8 mouse cellular contexts compared by ENCODE assay signal in the genomic region with DNA sequence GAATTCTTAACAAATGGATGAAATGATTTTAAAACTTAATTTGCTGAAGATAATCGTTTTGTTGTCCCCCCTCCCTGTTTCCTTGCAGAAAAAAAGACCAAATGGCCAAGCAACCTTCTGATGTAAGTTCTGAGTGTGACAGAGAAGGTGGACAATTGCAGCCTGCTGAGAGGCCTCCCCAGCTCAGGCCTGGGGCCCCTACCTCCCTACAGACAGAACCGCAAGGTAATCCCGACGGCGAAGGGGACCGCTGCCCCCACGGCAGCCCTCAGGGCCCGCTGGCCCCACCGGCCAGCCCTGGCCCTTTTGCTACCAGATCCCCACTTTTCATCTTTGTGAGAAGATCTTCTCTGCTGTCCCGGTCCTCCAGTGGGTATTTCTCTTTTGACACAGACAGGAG. TPM values are rescaled to one million over a fixed set of nuclear protein-coding genes. Genes with fewer than 3 reads are reported as not detected.
DNase-seq lines count a peak whose midpoint lies in the region; ATAC-seq and TF ChIP-seq lines count a peak whose summit lies in the region.

No protein-coding gene starts in this region.

- H3K27me3 ChIP-seq in heart, embryonic 14.5 days (ENCODE audit: control insufficient read depth, insufficient read depth, low read length) = peaks cover 7% of the 10 kb centered on the region; the same call in 1 of the 2 replicates
- peaks cover 14% of the 10 kb centered on the region for H3K27me3 ChIP-seq in hindbrain, embryonic 11.5 days (ENCODE audit: control insufficient read depth, insufficient read depth, low read length)

- no peaks in the 10 kb centered on the region for H3K9me3 ChIP-seq in heart, embryonic 14.5 days (ENCODE audit: control insufficient read depth, low read length)
- H3K9me3 ChIP-seq in hindbrain, embryonic 11.5 days (ENCODE audit: control insufficient read depth, low read length) = no peaks in the 10 kb centered on the region

- no peak for TF ChIP-seq CTCF in bone marrow macrophage, adult 2 months (IDR thresholded peaks at IDR 0.05; ENCODE audit: low read depth, low read length)

- peak overlapping the region; percentile 73 to 78 for H3K4me3 ChIP-seq in heart, embryonic 14.5 days (ENCODE audit: control insufficient read depth in 1 of 2, insufficient read depth in 1 of 2, low read depth in 1 of 2, low read length in 2 of 2)
- H3K4me3 ChIP-seq in bone marrow macrophage, adult 2 months (ENCODE audit: insufficient read depth, low read length) = peak overlapping the region; percentile 62
- H3K4me3 ChIP-seq in hindbrain, embryonic 11.5 days (ENCODE audit: low read depth, low read length) = peak overlapping the region; percentile 74
- H3K4me3 ChIP-seq in macrophage (ENCODE audit: inconsistent target) = peak overlapping the region; percentile 37

- peaks cover 17 to 24% of the 10 kb centered on the region in 2 experiments for H3K4me1 ChIP-seq in heart, embryonic 14.5 days (ENCODE audit: control insufficient read depth in 2 of 2, insufficient read depth in 2 of 2, low read length in 2 of 2)
- H3K4me1 ChIP-seq in bone marrow macrophage, adult 2 months (ENCODE audit: control insufficient read depth, insufficient read depth, low read length) = peaks cover 21% of the 10 kb centered on the region
- peaks cover 12% of the 10 kb centered on the region for H3K4me1 ChIP-seq in hindbrain, embryonic 11.5 days (replicated peaks; ENCODE audit: control insufficient read depth, insufficient read depth, low read length)

- no peak for TF ChIP-seq POLR2A in bone marrow macrophage, adult 2 months (IDR thresholded peaks at IDR 0.05; ENCODE audit: borderline replicate concordance, low read depth, low read length)

- H3K4me2 ChIP-seq in heart, embryonic 14.5 days (ENCODE audit: low read length) = peak overlapping the region; percentile 91
- peak overlapping the region; percentile 100 for H3K4me2 ChIP-seq in hindbrain, embryonic 11.5 days (replicated peaks; ENCODE audit: low read depth, low read length)

- H3K9ac ChIP-seq in heart, embryonic 14.5 days (ENCODE audit: low read length) = peak overlapping the region; percentile 84
- peak overlapping the region; percentile 77 for H3K9ac ChIP-seq in hindbrain, embryonic 11.5 days (ENCODE audit: low read depth, low read length)

- no peak for ATAC-seq in heart, embryonic 14.5 days (ENCODE audit: insufficient number of reproducible peaks, insufficient read depth, low FRiP score, low read depth)
- ATAC-seq in hindbrain, embryonic 11.5 days (ENCODE audit: low FRiP score) = no peak

- peaks cover 72% of the 10 kb centered on the region for H3K79me2 ChIP-seq in macrophage (ENCODE audit: inconsistent target)

- H3K27ac ChIP-seq in heart, embryonic 14.5 days (replicated peaks in 1 of 2; ENCODE audit: control insufficient read depth in 1 of 2, insufficient read depth in 1 of 2, low read depth in 2 of 2, low read length in 2 of 2) = peak overlapping the region in 1 of 2 experiments; percentile 93; a peak in 2 of 4 replicates
- no peak overlapping the region for H3K27ac ChIP-seq in bone marrow macrophage, adult 2 months (ENCODE audit: insufficient read depth, low read depth, low read length)
- H3K27ac ChIP-seq in hindbrain, embryonic 11.5 days (ENCODE audit: low read depth, low read length) = no peak overlapping the region
- H3K27ac ChIP-seq in macrophage = peak overlapping the region; percentile 28; the same call in 1 of the 2 replicates

- DNase-seq in heart, adult 11 months = no peak
- DNase-seq in hindbrain, embryonic 11.5 days (ENCODE audit: low spot score) = peak; percentile 19
- DNase-seq in adipocyte (ENCODE audit: low spot score) = no peak
- DNase-seq in retina, embryonic 14.5 days (ENCODE audit: low spot score) = no peak
- DNase-seq in right cerebral cortex, postnatal 14 days = no peak

- peaks cover 48% of the 10 kb centered on the region for H3K36me3 ChIP-seq in heart, embryonic 14.5 days (ENCODE audit: control insufficient read depth, insufficient read depth, low read length)
- peaks cover 7% of the 10 kb centered on the region; the same call in 1 of the 2 replicates for H3K36me3 ChIP-seq in hindbrain, embryonic 11.5 days (ENCODE audit: control insufficient read depth, insufficient read depth, low read length)
- peaks cover 47% of the 10 kb centered on the region for H3K36me3 ChIP-seq in macrophage (ENCODE audit: inconsistent target)

- WGBS in heart, embryonic 14.5 days = 48% methylated on average over 10 of the region's 10 CpGs
- 27% methylated on average over 10 of the region's 10 CpGs for WGBS in hindbrain, embryonic 11.5 days
- WGBS in macrophage (ENCODE audit: missing documents) = 89% methylated on average over 9 of the region's 10 CpGs

RNA-seq across cellular contexts. Expression of gene Bcl2l11, which starts 2.7 kb away (rescaled TPM):
- polyA plus RNA-seq in heart, embryonic 14.5 days (2014; fragmentation: Nextera tagmentation; extraction: Ambion mirVana) = 19.7 and 21.0 TPM in 2 replicates
- polyA plus RNA-seq in bone marrow macrophage, adult 2 months (2012; ENCODE audit: insufficient read depth, insufficient read length, missing spikeins) = 56.4 and 60.5 TPM in 2 replicates
- polyA plus RNA-seq in hindbrain, embryonic 11.5 days (2014; fragmentation: Nextera tagmentation; extraction: Ambion mirVana) = 15.7 and 17.2 TPM in 2 replicates
- total RNA-seq in macrophage (2018; cell fraction: chromatin; rRNA removed) = 1,000 to 10,000 TPM in 5 of 26 experiments, 100 to 1,000 TPM in 20, 10 to 100 TPM in 1; 77.7 to 2,239 (median 382) TPM
- 100 to 1,000 TPM in 15 of 26 experiments, 10 to 100 TPM in 11; 55.8 to 354 (median 103) TPM for total RNA-seq in macrophage (2018; cell fraction: cytosol; rRNA removed)
- 1,000 to 10,000 TPM in 5 of 26 experiments, 100 to 1,000 TPM in 20, 10 to 100 TPM in 1; 81.4 to 1,605 (median 334) TPM for total RNA-seq in macrophage (2018; cell fraction: nucleus; rRNA removed)
- polyA plus RNA-seq in macrophage (2018) = 36.8 to 69.0 TPM (median 38.6 TPM) in 3 replicates
